Mouse (Mus musculus) liver, postnatal 0 days (tissue): ENCODE measurements around the gene Hjurp.

Experiments used
- CTCF ChIP-seq: sonication (generic); IDR thresholded peaks from 2 replicates; pipeline ENCODE4 v1.5.1; 2016; ENCODE audit warnings: antibody characterized with exemption, low read depth
- EP300 ChIP-seq: IDR thresholded peaks from 2 replicates; pipeline ENCODE4 v1.6.1; 2016; ENCODE audit warnings: antibody characterized with exemption, low read depth, mild to moderate bottlenecking

DNA sequence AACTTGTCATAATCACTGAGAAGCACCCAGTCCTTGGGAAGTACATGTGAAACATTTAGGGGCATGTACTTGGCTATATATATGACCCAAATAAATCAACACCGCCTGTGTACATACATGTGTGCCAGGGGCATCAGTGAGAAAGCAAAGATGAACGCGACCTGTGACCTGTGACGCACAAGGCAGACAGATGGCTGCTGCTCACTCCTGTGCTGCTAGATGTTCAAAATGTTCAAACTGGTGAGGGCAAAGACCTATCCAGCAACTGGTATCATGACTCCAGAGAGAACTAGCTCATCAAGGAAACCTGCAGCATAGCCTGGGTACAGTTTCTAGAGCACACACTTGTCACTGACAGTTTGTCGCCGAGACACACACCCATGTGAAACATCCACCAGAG, 9.9 kb downstream of the Hjurp start:
- TF ChIP-seq CTCF (no peak), EP300 (no peak)
